Mouse (Mus musculus) CH12.LX (cell line): Measurements from ENCODE around the gene Ccnc.

ENCODE experiments used
- CTCF ChIP-seq, 2 experiments: IDR thresholded peaks in 1 of 2; conservative IDR thresholded peaks in 1 of 2; 2 replicates each; pipeline ENCODE4 v1.5.1; 2011 to 2012; ENCODE audit warnings: low read depth in 2 of 2, low read length in 2 of 2, improper control_type of control experiment in 1 of 2, inconsistent platforms in 1 of 2, mild to moderate bottlenecking in 1 of 2, moderate library complexity in 1 of 2
- E2F4 ChIP-seq: IDR thresholded peaks from 2 replicates; pipeline ENCODE4 v1.6.1; 2011; ENCODE audit warnings: low read depth, low read length, improper control_type of control experiment; ENCODE audit not compliant: insufficient replicate concordance
- EP300 ChIP-seq: IDR thresholded peaks from 2 replicates; pipeline ENCODE4 v1.6.1; 2011; ENCODE audit warnings: low read length, improper control_type of control experiment
- ETS1 ChIP-seq: conservative IDR thresholded peaks from 2 replicates; pipeline ENCODE4 v1.6.1; 2012; ENCODE audit warnings: low read depth, mild to moderate bottlenecking, inconsistent platforms, low read length, improper control_type of control experiment, moderate library complexity
- KAT2A ChIP-seq: IDR thresholded peaks from 2 replicates; pipeline ENCODE4 v1.6.1; 2012; ENCODE audit warnings: low read length, improper control_type of control experiment, inconsistent platforms; ENCODE audit not compliant: insufficient replicate concordance
- MAFK ChIP-seq: IDR thresholded peaks from 2 replicates; pipeline ENCODE4 v1.6.1; 2011; ENCODE audit warnings: low read length, improper control_type of control experiment; ENCODE audit not compliant: insufficient replicate concordance
- MAX ChIP-seq: IDR thresholded peaks from 2 replicates; pipeline ENCODE4 v1.6.1; 2011; ENCODE audit warnings: low read length, improper control_type of control experiment
- MAZ ChIP-seq: IDR thresholded peaks from 2 replicates; pipeline ENCODE4 v1.6.1; 2012; ENCODE audit warnings: low read depth, mild to moderate bottlenecking, inconsistent platforms, low read length, improper control_type of control experiment, moderate library complexity
- POLR2A ChIP-seq: IDR thresholded peaks from 2 replicates; pipeline ENCODE4 v1.6.1; 2011; ENCODE audit warnings: low read depth, mild to moderate bottlenecking, improper control_type of control experiment, low read length
- POLR2AphosphoS2 ChIP-seq: IDR thresholded peaks from 2 replicates; pipeline ENCODE4 v1.6.1; 2011; ENCODE audit warnings: low read depth, low read length, improper control_type of control experiment
- RCOR1 ChIP-seq: conservative IDR thresholded peaks from 2 replicates; pipeline ENCODE4 v1.6.1; 2012; ENCODE audit warnings: low read depth, mild to moderate bottlenecking, inconsistent platforms, low read length, improper control_type of control experiment
- TCF12 ChIP-seq: IDR thresholded peaks from 2 replicates; pipeline ENCODE4 v1.6.1; 2014; ENCODE audit warnings: low read depth, mild to moderate bottlenecking, inconsistent platforms, low read length, improper control_type of control experiment
- USF1 ChIP-seq: IDR thresholded peaks from 2 replicates; pipeline ENCODE4 v1.6.1; 2014; ENCODE audit warnings: low read depth, mild to moderate bottlenecking, inconsistent platforms, low read length, improper control_type of control experiment

GRCm38 (mm10) chr4:21726912-21727614, 438 bp upstream of the Ccnc start:
- TF ChIP-seq POLR2A (no peak), MAFK (no peak), USF1 (no peak), ETS1 (no peak), RCOR1 (no peak), E2F4 (no peak), MAZ (no peak), EP300 (no peak), POLR2AphosphoS2 (no peak), CTCF (conservative IDR thresholded peaks at IDR 0.05 in 1 of 2, IDR thresholded peaks at IDR 0.05 in 1 of 2; ENCODE audit: low read depth in 2 of 2, low read length in 2 of 2) (peak in 1 of 2 experiments; percentile 78; a peak in 2 of 4 replicates), MAX (no peak; the same call in 1 of the 2 replicates), KAT2A (no peak), TCF12 (no peak)
